Mouse (Mus musculus) brain, embryonic 14.5 days (tissue): ENCODE data around the gene Cox5a.

Experiments
- CTCF ChIP-seq: fragments of 200-500 bp; IDR thresholded peaks from 2 replicates; pipeline ENCODE4 v1.5.1; 2012; ENCODE audit warnings: inconsistent platforms, mild to moderate bottlenecking, moderate library complexity, borderline replicate concordance; ENCODE audit not compliant: insufficient read depth, insufficient read length; ENCODE audit errors: extremely low read depth
- POLR2A ChIP-seq: fragments of 200-500 bp; IDR thresholded peaks from 2 replicates; pipeline ENCODE4 v1.6.1; 2012; ENCODE audit warnings: mild to moderate bottlenecking, inconsistent platforms, borderline replicate concordance; ENCODE audit not compliant: poor library complexity, insufficient read depth, insufficient read length, severe bottlenecking; ENCODE audit errors: extremely low read depth

DNA sequence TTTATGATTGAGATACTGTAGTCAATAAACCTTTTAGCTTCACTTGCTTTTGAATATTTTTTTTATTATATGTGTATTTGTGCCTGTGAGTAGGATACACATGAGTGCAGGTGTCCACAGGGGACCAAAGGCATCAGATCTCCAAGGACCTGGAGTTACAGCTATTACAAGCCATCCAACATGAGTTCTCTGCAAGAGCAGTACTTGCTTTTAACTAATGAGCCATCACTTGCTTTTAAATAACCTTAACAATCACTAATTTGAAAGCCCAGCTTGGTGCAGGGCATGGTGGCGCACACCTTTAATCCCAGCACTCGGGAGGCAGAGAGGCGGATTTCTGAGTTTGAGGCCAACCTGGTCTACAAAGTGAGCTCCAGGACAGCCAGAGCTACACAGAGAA lies 33.7 kb downstream of the Cox5a start:
- no peak for TF ChIP-seq CTCF
- TF ChIP-seq POLR2A: no peak
